Mouse (Mus musculus) monocyte, adult 59 days (primary cell): ENCODE measurements around the gene Stox1. TPM values are rescaled to one million over a fixed set of nuclear protein-coding genes. Genes with fewer than 3 reads are reported as not detected.

Source experiments
- total RNA-seq, 2 experiments: library from RNA; stranded (reverse); gene quantifications; one replicate each; pipeline ENCODE4 v1.2.4; 2023

Stox1 gene
- total RNA-seq = not detected

GRCm38 (mm10) chr10:62725771-62726687, at the start of gene Stox1:
TSS of gene Stox1 (minus strand) at chr10:62726128.

DNA sequence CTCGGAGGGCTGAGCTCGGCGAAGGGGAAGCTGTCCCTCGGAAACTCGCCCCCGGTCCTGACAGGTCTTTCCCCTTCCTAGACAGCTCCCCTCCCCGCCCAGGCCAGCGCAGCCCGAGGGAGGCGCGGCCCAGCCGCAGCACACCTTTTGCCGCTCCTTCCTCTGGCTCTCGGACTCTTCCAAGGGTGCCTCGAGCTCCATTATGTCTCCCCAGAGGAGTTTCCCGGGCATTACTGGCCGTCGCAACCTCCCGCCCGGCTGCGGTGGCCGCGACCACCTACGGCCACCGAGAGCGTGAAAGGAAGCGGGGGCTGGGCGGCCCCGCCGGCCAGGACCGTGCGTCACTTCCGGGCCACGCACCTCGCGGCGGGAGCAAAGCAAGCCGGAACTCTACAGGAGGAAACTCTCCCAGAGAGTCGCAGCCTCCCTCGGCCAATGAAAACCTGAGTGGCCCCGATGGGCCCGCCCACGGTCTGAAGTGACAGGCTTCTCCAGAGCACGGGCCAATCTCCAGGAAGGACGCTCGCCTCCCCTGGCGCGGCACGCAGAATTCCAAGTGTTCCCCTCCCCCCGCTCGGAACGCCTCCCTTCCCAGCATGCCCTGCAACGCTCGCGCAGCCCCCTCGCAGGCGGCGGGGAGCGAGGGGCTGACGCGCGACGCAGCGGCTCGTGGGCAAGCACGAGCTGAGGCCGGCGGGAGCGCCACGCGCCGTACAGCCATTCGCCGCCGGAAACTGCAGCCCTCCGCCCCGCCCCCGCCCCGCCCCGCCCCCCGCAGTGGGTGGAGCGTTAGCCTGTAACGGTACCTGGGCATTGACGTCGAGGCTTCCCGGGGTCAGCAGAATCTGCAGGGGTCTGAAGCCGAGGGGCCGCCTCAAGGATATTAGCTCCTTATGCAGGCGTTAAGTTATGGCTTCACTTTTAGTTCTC, 74.8 kb downstream of the Stox1 start, which contains the start of gene Ddx50:
Gene Ddx50 (minus strand): TSS at position 338 of the 930 bp plus-strand sequence.

Other genes with a start within 250 kb of the Stox1 start
- gene Vps26a, start 239.3 kb downstream of the Stox1 start, total RNA-seq = 10 to 100 TPM; 66.6 to 80.0 TPM
- gene Srgn, start 198.7 kb downstream of the Stox1 start, total RNA-seq = 1,000 to 10,000 TPM in 1 of 2 experiments, 100 to 1,000 TPM in 1; 956 to 1,008 TPM
- 10 to 100 TPM; 18.5 to 20.6 TPM for gene Kif1bp, start 147.7 kb downstream of the Stox1 start, total RNA-seq
- gene Ddx21, start 123.8 kb downstream of the Stox1 start, total RNA-seq = 10 to 100 TPM; 86.4 to 94.0 TPM
- 10 to 100 TPM; 78.8 to 82.7 TPM for gene Ddx50, start 74.9 kb downstream of the Stox1 start, total RNA-seq
- gene Ccar1, start 66.2 kb upstream of the Stox1 start, total RNA-seq = 10 to 100 TPM; 85.5 to 89.2 TPM
- 1 to 10 TPM; 1.3 to 1.5 TPM for gene Tet1, start 182.9 kb upstream of the Stox1 start, total RNA-seq
- gene Slc25a16, start 194.5 kb upstream of the Stox1 start, total RNA-seq = 10 to 100 TPM; 12.8 to 12.9 TPM
- gene Dna2, start 220.9 kb upstream of the Stox1 start, total RNA-seq = 10 to 100 TPM; 87.9 to 97.2 TPM